Mouse (Mus musculus) spleen, adult 2 months (tissue): ENCODE data around the gene B3gat3. TPM values are rescaled to one million over a fixed set of nuclear protein-coding genes. Genes with fewer than 3 reads are reported as not detected.
A peak's percentile ranks its signal among the peaks of the same experiment; 100 is the strongest.

Experiments used
- DNase-seq, 2 experiments: peaks; one replicate each; pipeline versions ENCODE4 v3.0.0 to v3.0.0-alpha.2; 2012 to 2021; ENCODE audit warnings: low spot score in 2 of 2, low read depth in 1 of 2
- H3K27ac ChIP-seq: fragments of 200-500 bp; 2 replicates; pipeline ENCODE4 v1.5.1; 2012; ENCODE audit warnings: low read length, inconsistent platforms; ENCODE audit not compliant: insufficient read depth
- H3K27me3 ChIP-seq: fragments of 200-500 bp; 2 replicates; pipeline ENCODE4 v1.6.1; 2012; ENCODE audit warnings: mild to moderate bottlenecking, moderate library complexity, low read length, inconsistent platforms; ENCODE audit not compliant: control insufficient read depth, insufficient read depth
- H3K36me3 ChIP-seq: fragments of 200-500 bp; 2 replicates; pipeline ENCODE4 v1.6.1; 2012; ENCODE audit warnings: mild to moderate bottlenecking, low read length, inconsistent platforms; ENCODE audit not compliant: control insufficient read depth, insufficient read depth
- H3K4me1 ChIP-seq: fragments of 200-500 bp; 2 replicates; pipeline ENCODE4 v1.6.1; 2011; ENCODE audit warnings: inconsistent platforms; ENCODE audit not compliant: control insufficient read depth, insufficient read depth, insufficient read length
- H3K4me3 ChIP-seq: fragments of 200-500 bp; 2 replicates; pipeline ENCODE4 v1.5.1; 2011; ENCODE audit warnings: mild to moderate bottlenecking, inconsistent platforms; ENCODE audit not compliant: insufficient read depth, insufficient read length; ENCODE audit errors: extremely low read depth
- CTCF ChIP-seq: fragments of 200-500 bp; IDR thresholded peaks from 2 replicates; pipeline ENCODE4 v1.5.1; 2011; ENCODE audit warnings: mild to moderate bottlenecking, inconsistent platforms; ENCODE audit not compliant: insufficient read depth, insufficient read length, insufficient replicate concordance; ENCODE audit errors: extremely low read depth
- POLR2A ChIP-seq: fragments of 200-500 bp; IDR thresholded peaks from 2 replicates; pipeline ENCODE4 v1.6.1; 2011; ENCODE audit warnings: low read depth, low read length, inconsistent platforms
- WGBS: fragments of 180-500 bp; shearing (Covaris S2); methylation state at CpG from one replicate; pipeline ENCODE4 v1.1.7; 2018; 5-methylcytosine and 5-hydroxymethylcytosine counted together
- polyA plus RNA-seq: library from polyadenylated mRNA; depleted of rRNA; stranded (reverse); fragments of >200 nt; gene quantifications from 2 replicates; pipeline ENCODE4 v1.2.3, GENCODE M21; 2012; rRNA removed

Gene B3gat3
- polyA plus RNA-seq, 1 experiment: 86.0 TPM

GRCm38 (mm10) chr19:8975491-8975890, 55.3 kb downstream of the B3gat3 start:
- H3K4me3 ChIP-seq: no peak overlapping the region
- H3K27me3 ChIP-seq: no peaks in the 10 kb centered on the region
- DNase-seq: no peak
- 95% methylated on average over 2 of the region's 2 CpGs for WGBS
- no peak for TF ChIP-seq CTCF
- TF ChIP-seq POLR2A: no peak
- H3K27ac ChIP-seq: no peak overlapping the region
- H3K36me3 ChIP-seq: peaks cover 52% of the 10 kb centered on the region
- peaks cover 1% of the 10 kb centered on the region; the same call in 1 of the 2 replicates for H3K4me1 ChIP-seq

GRCm38 (mm10) chr19:8976535-8976934, 56.4 kb downstream of the B3gat3 start:
- WGBS: 79% methylated on average over 3 of the region's 3 CpGs
- H3K4me3 ChIP-seq: no peak overlapping the region
- no peaks in the 10 kb centered on the region for H3K27me3 ChIP-seq
- TF ChIP-seq POLR2A (no peak), CTCF (peak; percentile 91; the same call in 1 of the 2 replicates)
- DNase-seq: peak; percentile 37 to 49
- no peak overlapping the region for H3K27ac ChIP-seq
- peaks cover 10% of the 10 kb centered on the region; the same call in 1 of the 2 replicates for H3K4me1 ChIP-seq
- peaks cover 42% of the 10 kb centered on the region for H3K36me3 ChIP-seq

Other genes with a start within 250 kb of the B3gat3 start
- gene Slc3a2, start 197.0 kb upstream of the B3gat3 start, polyA plus RNA-seq: 122 and 129 TPM in 2 replicates
- gene Wdr74, start 184.5 kb upstream of the B3gat3 start, polyA plus RNA-seq: 26.2 and 30.2 TPM in 2 replicates
- gene 1700092M07Rik, start 179.7 kb upstream of the B3gat3 start, polyA plus RNA-seq: not detected in 2 replicates
- gene Stx5a, start 179.0 kb upstream of the B3gat3 start, polyA plus RNA-seq: 52.8 and 53.0 TPM in 2 replicates
- 80.2 and 104 TPM in 2 replicates for gene Nxf1, start 163.3 kb upstream of the B3gat3 start, polyA plus RNA-seq
- 86.1 and 135 TPM in 2 replicates for gene Tmem223, start 149.4 kb upstream of the B3gat3 start, polyA plus RNA-seq
- gene Tmem179b, start 145.9 kb upstream of the B3gat3 start, polyA plus RNA-seq: 87.9 and 117 TPM in 2 replicates
- 11.3 and 15.8 TPM in 2 replicates for gene Taf6l, start 134.0 kb upstream of the B3gat3 start, polyA plus RNA-seq
- 27.9 and 30.3 TPM in 2 replicates for gene Polr2g, start 121.8 kb upstream of the B3gat3 start, polyA plus RNA-seq
- 2.4 and 2.5 TPM in 2 replicates for gene Zbtb3, start 117.8 kb upstream of the B3gat3 start, polyA plus RNA-seq
- 13.2 and 14.2 TPM in 2 replicates for gene Ttc9c, start 101.0 kb upstream of the B3gat3 start, polyA plus RNA-seq
- 22.0 and 25.4 TPM in 2 replicates for gene Hnrnpul2, start 100.4 kb upstream of the B3gat3 start, polyA plus RNA-seq
- not detected in 2 replicates for gene AC129217.1, start 90.6 kb upstream of the B3gat3 start, polyA plus RNA-seq
- 91.7 and 116 TPM in 2 replicates for gene Bscl2, start 82.9 kb upstream of the B3gat3 start, polyA plus RNA-seq
- 0.05 and 0.09 TPM in 2 replicates for gene Gng3, start 81.2 kb upstream of the B3gat3 start, polyA plus RNA-seq
- gene Lrrn4cl, start 69.6 kb upstream of the B3gat3 start, polyA plus RNA-seq: 0.23 and 0.27 TPM in 2 replicates
- 57.9 and 80.6 TPM in 2 replicates for gene Ubxn1, start 48.9 kb upstream of the B3gat3 start, polyA plus RNA-seq
- 20.8 and 27.9 TPM in 2 replicates for gene Uqcc3, start 39.5 kb upstream of the B3gat3 start, polyA plus RNA-seq
- gene Lbhd1, start 36.6 kb upstream of the B3gat3 start, polyA plus RNA-seq: 0.94 and 1.4 TPM in 2 replicates
- gene Gm49403, start 36.4 kb upstream of the B3gat3 start, polyA plus RNA-seq: not detected in 2 replicates
- 11.5 and 15.2 TPM in 2 replicates for gene 1810009A15Rik, start 31.5 kb upstream of the B3gat3 start, polyA plus RNA-seq
- 1.2 TPM in 1 of 2 replicates, not detected in the other for gene Gm49416, start 31.4 kb upstream of the B3gat3 start, polyA plus RNA-seq
- 21.2 and 27.5 TPM in 2 replicates for gene Ints5, start 27.4 kb upstream of the B3gat3 start, polyA plus RNA-seq
- 85.2 and 86.9 TPM in 2 replicates for gene Ganab, start 22.3 kb upstream of the B3gat3 start, polyA plus RNA-seq
- gene Rom1, start 9.0 kb downstream of the B3gat3 start, polyA plus RNA-seq: 10.0 and 11.9 TPM in 2 replicates
- gene Eml3, start 9.2 kb downstream of the B3gat3 start, polyA plus RNA-seq: 72.3 and 77.7 TPM in 2 replicates
- gene Mta2, start 21.5 kb downstream of the B3gat3 start, polyA plus RNA-seq: 35.0 and 37.7 TPM in 2 replicates
- 18.3 and 22.3 TPM in 2 replicates for gene Tut1, start 33.5 kb downstream of the B3gat3 start, polyA plus RNA-seq
- gene Eef1g, start 46.7 kb downstream of the B3gat3 start, polyA plus RNA-seq: 206 and 242 TPM in 2 replicates
- gene Ahnak, start 68.9 kb downstream of the B3gat3 start, polyA plus RNA-seq: 6.9 and 8.0 TPM in 2 replicates
- gene Scgb1a1, start 167.6 kb downstream of the B3gat3 start, polyA plus RNA-seq: 0.26 and 0.91 TPM in 2 replicates
- 4.5 and 6.2 TPM in 2 replicates for gene Asrgl1, start 215.3 kb downstream of the B3gat3 start, polyA plus RNA-seq